Mouse (Mus musculus): ENCODE results near the gene Usp48. TPM values are rescaled to one million over a fixed set of nuclear protein-coding genes. Genes with fewer than 3 reads are reported as not detected.

Usp48 gene
- polyA plus RNA-seq (2015; fragmentation: Nextera tagmentation; extraction: Ambion mirVana): 58.3 and 67.2 TPM in 2 replicates

DNA sequence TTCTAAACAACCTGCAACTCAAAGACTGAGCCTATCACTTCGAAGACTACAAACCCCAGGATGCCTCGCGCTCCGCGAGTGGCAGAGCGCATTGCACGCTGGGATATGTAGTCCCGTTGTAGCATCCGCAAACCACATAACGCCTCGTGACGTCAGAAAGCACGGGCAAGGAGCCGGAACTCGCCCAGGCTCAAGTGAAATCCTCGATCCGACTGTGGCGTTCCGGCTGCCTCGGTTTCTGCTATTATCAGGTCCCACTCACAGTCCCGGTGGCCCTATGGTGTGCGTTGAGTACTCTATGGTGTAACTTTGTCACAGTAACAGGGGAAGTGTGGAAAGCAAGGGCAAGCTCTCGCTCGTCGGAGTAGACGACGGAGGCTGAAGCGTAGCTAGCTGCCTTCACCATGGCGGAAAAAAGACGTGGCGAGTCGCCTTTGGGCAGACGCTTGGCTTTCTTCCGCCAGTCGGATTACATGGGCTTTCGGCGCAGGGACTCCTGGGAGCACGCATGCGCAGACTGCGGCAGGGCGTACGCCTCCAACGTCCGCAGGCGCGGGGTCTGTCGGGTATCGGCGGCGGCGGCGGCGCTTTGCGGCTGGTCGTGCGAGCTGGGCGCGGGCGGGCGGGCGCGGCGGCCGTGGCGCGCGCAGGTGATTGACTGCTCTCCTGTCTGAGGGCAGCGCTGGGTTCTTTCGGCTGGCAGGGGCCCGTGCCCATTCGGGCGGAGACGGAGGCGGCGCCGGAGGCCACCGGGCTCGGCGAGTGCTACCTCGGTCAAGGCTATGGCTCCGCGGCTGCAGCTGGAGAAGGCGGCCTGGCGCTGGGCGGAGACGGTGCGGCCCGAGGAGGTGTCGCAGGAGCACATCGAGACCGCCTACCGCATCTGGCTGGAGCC is at the start of gene Usp48:
Gene Usp48 (plus strand): TSS at position 155 of the 895 bp plus-strand sequence.
- H3K4me1 ChIP-seq: peaks cover 33% of the 10 kb centered on the region
- H3K36me3 ChIP-seq: no peaks in the 10 kb centered on the region
- no peaks in the 10 kb centered on the region for H3K9me3 ChIP-seq
- peak within 1 kb of the TSS; percentile 100 for H3K27ac ChIP-seq
- peak within 1 kb of the TSS; percentile 69 for H3K4me2 ChIP-seq
- peak within 1 kb of the TSS; percentile 96 for H3K4me3 ChIP-seq
- peak; percentile 96 for ATAC-seq (ENCODE audit: insufficient number of reproducible peaks, low FRiP score, low TSS enrichment, low read depth)
- H3K27me3 ChIP-seq: no peaks in the 10 kb centered on the region
- peak within 1 kb of the TSS; percentile 89 for H3K9ac ChIP-seq
- under 1% methylated on average over 91 of the region's 92 CpGs for WGBS

DNA sequence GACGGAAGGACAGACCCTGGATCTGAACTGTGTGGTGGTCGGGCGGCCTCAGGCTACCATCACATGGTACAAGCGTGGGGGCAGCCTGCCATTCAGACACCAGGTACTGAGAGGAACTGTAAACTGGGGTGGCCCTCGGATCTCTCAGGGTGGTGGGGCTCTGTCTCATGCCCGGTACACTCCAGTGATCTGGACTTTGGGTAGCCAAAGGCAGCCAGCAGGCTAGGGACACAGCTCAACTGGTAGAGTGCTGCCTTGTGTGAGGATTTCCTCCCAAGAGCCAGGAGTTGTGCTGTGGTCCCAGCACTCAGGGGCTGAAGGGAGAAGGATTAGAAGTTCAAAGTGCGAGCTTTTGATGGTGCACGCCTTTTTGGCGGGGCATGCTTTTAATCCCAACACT is 48.0 kb upstream of the Usp48 start:
- no peak for ATAC-seq (ENCODE audit: insufficient number of reproducible peaks, low FRiP score, low TSS enrichment, low read depth)
- no peaks in the 10 kb centered on the region for H3K9me3 ChIP-seq
- H3K4me1 ChIP-seq: no peaks in the 10 kb centered on the region
- no peak overlapping the region for H3K9ac ChIP-seq
- 95% methylated on average over 9 of the region's 9 CpGs for WGBS
- no peak overlapping the region for H3K27ac ChIP-seq
- H3K27me3 ChIP-seq: no peaks in the 10 kb centered on the region
- H3K4me2 ChIP-seq: no peak overlapping the region
- no peak overlapping the region for H3K4me3 ChIP-seq
- peaks cover 99% of the 10 kb centered on the region for H3K36me3 ChIP-seq

DNA sequence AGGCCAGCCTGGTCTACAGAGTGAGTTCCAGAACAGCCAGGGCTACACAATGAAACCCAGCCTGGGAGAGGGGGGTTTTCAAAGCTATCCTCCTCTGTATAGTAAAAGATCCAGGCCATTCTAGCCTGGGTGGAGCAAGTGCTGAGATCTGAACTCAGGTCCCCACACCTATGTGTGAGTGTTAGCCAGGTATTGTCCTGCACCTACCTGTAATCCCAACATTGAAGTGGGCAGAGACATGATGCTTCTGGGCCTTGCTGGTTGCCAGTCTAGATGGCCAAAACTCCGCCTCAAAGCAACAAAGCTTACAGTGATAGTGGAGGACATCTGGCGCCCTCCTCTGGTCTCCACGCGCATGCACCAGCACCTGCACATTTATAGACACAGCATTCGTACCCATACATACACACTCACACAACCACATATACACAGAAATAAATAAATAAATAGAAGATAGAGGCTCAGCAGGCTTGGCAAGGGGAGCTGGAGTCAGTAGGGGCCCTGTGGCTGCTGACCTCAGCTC is 47.5 kb upstream of the Usp48 start:
- H3K27ac ChIP-seq: no peak overlapping the region
- no peaks in the 10 kb centered on the region for H3K4me1 ChIP-seq
- no peak overlapping the region for H3K4me2 ChIP-seq
- no peak overlapping the region for H3K9ac ChIP-seq
- no peak overlapping the region for H3K4me3 ChIP-seq
- H3K27me3 ChIP-seq: no peaks in the 10 kb centered on the region
- ATAC-seq (ENCODE audit: insufficient number of reproducible peaks, low FRiP score, low TSS enrichment, low read depth): no peak
- 83% methylated on average over 5 of the region's 5 CpGs for WGBS
- H3K36me3 ChIP-seq: peaks cover 99% of the 10 kb centered on the region
- H3K9me3 ChIP-seq: no peaks in the 10 kb centered on the region

DNA sequence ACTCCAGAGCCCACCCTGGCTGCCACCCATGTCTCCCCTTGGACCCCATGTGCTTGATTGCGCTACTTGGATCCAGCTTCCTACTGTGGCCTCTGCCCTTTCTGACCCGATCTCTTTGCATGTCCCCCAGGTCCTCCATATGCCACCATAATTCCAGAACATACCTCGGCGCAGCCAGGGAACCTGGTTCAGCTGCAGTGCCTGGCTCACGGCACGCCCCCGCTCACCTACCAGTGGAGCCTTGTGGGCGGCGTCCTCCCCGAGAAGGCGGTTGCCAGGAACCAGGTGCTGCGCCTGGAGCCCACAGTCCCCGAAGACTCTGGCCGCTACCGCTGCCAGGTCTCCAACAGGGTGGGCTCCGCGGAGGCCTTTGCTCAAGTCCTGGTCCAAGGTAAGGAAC is 40.1 kb upstream of the Usp48 start:
- Histone ChIP-seq H3K36me3 (peaks cover 95% of the 10 kb centered on the region), H3K9ac (no peak overlapping the region)

DNA sequence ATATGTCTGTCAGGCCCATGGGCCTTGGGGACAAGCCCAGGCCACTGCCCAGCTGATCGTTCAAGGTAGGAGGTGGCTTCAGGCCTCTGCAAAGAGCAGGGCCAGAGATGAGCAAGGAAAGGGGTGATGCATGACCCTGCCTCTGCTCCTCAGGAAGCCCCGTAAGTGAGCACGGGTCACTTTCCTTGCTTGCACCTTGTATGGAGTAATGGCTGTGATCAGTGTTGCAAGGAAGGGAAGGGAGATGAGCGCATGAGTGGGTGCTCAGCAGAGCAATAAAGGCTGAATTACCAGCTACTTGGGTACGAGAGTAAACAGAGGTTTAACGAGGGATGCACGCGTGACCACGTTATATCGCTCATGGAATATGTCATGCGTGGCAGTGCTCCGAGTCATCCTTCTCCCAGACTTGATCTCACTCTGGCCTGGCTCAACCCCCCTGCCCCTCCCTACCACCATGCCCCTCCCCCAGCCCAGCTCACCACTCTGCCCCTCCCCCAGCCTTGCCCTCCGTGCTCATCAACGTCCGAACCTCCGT is 36.8 kb upstream of the Usp48 start:
- Histone ChIP-seq H3K36me3 (peaks cover 90% of the 10 kb centered on the region), H3K9me3 (no peaks in the 10 kb centered on the region)
- no peak for ATAC-seq (ENCODE audit: insufficient number of reproducible peaks, low FRiP score, low TSS enrichment, low read depth)

More for the DNA sequence above, 40.1 kb upstream of the Usp48 start:
- Histone ChIP-seq H3K4me2 (no peak overlapping the region), H3K4me1 (no peaks in the 10 kb centered on the region), H3K27ac (no peak overlapping the region), H3K4me3 (no peak overlapping the region), H3K27me3 (no peaks in the 10 kb centered on the region), H3K9me3 (no peaks in the 10 kb centered on the region)
- no peak for ATAC-seq (ENCODE audit: insufficient number of reproducible peaks, low FRiP score, low TSS enrichment, low read depth)
- 94% methylated on average over 17 of the region's 17 CpGs for WGBS

DNA sequence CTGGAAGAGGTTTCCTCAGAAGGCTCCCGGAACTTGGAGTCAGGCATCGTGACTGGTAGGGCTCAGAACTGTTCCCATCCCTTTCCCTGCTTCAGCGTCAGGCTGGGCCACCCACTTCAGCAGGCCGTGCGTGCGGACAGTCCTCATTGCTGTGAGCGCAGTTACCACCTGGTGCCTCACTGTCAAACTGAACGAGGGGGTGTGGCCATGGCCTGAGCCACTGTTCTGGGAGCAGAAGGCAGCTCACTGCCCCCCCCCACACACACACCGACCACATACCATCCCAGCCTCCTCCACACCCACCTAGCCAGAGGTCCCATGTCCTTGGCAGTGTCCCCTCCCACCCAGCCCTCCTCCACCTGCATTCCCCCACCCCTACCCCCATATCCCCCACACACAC is 23.7 kb upstream of the Usp48 start:
- H3K9me3 ChIP-seq: no peaks in the 10 kb centered on the region
- peaks cover 73% of the 10 kb centered on the region for H3K36me3 ChIP-seq
- H3K27ac ChIP-seq: no peak overlapping the region
- H3K4me2 ChIP-seq: no peak overlapping the region
- no peaks in the 10 kb centered on the region for H3K27me3 ChIP-seq
- H3K9ac ChIP-seq: no peak overlapping the region
- no peak for ATAC-seq (ENCODE audit: insufficient number of reproducible peaks, low FRiP score, low TSS enrichment, low read depth)
- H3K4me3 ChIP-seq: no peak overlapping the region
- H3K4me1 ChIP-seq: no peaks in the 10 kb centered on the region
- WGBS: 79% methylated on average over 9 of the region's 9 CpGs

More for the DNA sequence above, 36.8 kb upstream of the Usp48 start:
- Histone ChIP-seq H3K4me1 (no peaks in the 10 kb centered on the region), H3K4me3 (no peak overlapping the region), H3K27ac (no peak overlapping the region), H3K4me2 (no peak overlapping the region), H3K27me3 (no peaks in the 10 kb centered on the region), H3K9ac (no peak overlapping the region)
- WGBS: 89% methylated on average over 16 of the region's 16 CpGs

DNA sequence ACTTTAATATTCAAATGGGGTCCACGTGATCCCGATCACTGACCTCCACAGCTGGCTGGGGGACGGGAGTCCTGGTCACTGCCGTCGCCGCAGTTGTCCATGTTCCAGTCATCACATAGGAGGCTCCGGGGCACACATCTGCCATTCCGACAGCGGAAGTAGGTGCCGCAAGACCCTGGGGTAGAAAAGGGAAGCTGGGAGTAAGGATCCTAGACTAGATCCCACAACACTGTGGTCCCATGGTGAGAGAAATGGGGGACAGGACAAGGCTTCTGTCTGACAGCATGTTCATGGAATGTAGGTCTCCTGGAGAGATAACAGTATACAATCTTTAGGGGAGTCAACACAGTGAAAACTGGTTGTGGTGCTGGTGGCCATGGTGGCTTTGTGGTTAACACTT is 19.1 kb upstream of the Usp48 start, which contains the start of gene Ldlrad2:
Gene Ldlrad2 (minus strand): TSS at position 101 of the 400 bp plus-strand sequence.
- Histone ChIP-seq H3K27me3 (peaks cover 12% of the 10 kb centered on the region), H3K36me3 (peaks cover 29% of the 10 kb centered on the region), H3K9ac (no peak within 1 kb of the TSS), H3K4me3 (no peak within 1 kb of the TSS), H3K9me3 (no peaks in the 10 kb centered on the region), H3K4me2 (no peak within 1 kb of the TSS), H3K27ac (no peak within 1 kb of the TSS), H3K4me1 (peaks cover 6% of the 10 kb centered on the region; the same call in 1 of the 2 replicates)
- 85% methylated on average over 10 of the region's 10 CpGs for WGBS
- ATAC-seq (ENCODE audit: insufficient number of reproducible peaks, low FRiP score, low TSS enrichment, low read depth): no peak

DNA sequence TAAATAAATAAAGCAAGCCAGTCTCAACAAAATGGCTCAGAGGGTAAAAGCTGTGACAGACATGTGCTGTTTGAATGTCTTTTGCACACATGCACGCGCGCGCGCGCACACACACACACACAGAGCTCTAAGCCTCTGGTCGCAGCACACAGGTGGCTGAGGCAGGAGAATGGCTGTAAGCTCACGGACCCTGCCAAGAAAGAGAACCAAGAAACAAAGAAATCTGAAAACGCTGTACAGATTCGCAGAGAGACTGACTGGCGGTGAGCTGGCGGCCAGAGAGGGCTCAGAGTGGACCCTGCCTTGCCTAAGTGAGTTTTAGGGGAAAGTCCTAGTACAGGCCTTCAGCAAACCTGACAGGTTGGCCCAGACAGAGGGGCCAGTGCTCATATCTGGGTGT is 16.1 kb upstream of the Usp48 start:
- Histone ChIP-seq H3K36me3 (peaks cover 5% of the 10 kb centered on the region), H3K4me2 (no peak overlapping the region), H3K27me3 (peaks cover 21% of the 10 kb centered on the region), H3K4me1 (peaks cover 8% of the 10 kb centered on the region), H3K4me3 (no peak overlapping the region), H3K27ac (no peak overlapping the region), H3K9ac (no peak overlapping the region), H3K9me3 (no peaks in the 10 kb centered on the region)
- ATAC-seq (ENCODE audit: insufficient number of reproducible peaks, low FRiP score, low TSS enrichment, low read depth): no peak
- 95% methylated on average over 12 of the region's 12 CpGs for WGBS

DNA sequence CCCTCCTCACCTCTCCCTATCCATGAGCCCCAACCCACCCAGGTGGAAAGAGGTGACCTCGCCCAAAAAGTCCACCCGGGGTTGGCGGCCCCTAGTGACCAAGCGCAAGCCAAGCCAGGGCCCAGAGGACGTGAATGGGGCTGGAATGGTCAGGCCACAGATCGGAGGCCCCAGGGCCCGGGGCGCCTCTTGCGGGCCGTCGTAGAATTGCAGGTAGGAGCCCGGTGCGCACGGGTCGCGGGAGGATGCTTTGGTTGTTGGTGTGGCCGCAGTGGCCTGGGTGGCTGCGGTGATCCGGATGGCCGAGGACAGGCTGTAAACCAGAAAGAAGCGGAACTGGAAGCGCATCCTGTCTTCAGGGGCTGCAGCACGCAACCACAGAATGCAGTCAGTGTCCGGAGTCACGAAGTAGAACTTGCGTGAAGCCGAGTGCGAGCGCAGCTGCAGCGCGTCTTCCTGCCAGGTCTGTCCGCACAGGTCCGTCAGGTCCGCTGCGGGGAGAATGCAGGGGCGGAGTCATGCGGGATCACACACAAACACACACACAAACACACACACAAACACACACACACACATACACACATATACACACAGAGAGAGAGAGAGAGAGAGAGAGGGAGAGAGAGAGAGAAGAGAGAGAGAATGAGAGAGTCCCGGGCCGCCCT is 15.2 kb upstream of the Usp48 start:
- 5% methylated on average over 39 of the region's 39 CpGs for WGBS
- peaks cover 8% of the 10 kb centered on the region for H3K4me1 ChIP-seq
- H3K4me2 ChIP-seq: peak overlapping the region; percentile 50
- H3K9me3 ChIP-seq: no peaks in the 10 kb centered on the region
- H3K4me3 ChIP-seq: peak overlapping the region; percentile 27
- H3K9ac ChIP-seq: no peak overlapping the region
- H3K27ac ChIP-seq: no peak overlapping the region
- ATAC-seq (ENCODE audit: insufficient number of reproducible peaks, low FRiP score, low TSS enrichment, low read depth): no peak
- H3K27me3 ChIP-seq: peaks cover 21% of the 10 kb centered on the region
- peaks cover 2% of the 10 kb centered on the region; the same call in 1 of the 2 replicates for H3K36me3 ChIP-seq

DNA sequence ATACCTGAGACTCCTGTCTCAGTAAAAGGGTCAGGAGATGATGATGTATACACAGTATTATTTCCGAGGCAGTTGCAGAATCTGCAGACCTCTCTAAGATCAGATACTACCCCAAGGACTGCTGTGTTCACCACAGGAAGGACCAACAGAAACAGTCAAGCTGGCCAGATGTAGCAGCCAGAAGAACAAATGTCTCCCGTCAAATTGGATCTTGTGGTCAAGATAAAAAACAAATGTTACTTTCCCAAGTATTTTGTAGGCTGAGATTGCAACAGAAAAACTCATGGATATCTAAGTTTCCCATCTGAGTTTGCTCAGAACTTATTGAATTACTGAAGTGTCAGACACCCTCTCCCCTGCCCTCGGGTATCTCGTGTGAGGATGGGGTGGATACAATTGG is 13.8 kb upstream of the Usp48 start:
- Histone ChIP-seq H3K27me3 (peaks cover 21% of the 10 kb centered on the region), H3K27ac (no peak overlapping the region), H3K4me1 (peaks cover 8% of the 10 kb centered on the region), H3K36me3 (no peaks in the 10 kb centered on the region), H3K4me3 (no peak overlapping the region), H3K4me2 (no peak overlapping the region), H3K9me3 (no peaks in the 10 kb centered on the region), H3K9ac (no peak overlapping the region)
- WGBS: 52% methylated on average over 4 of the region's 4 CpGs
- no peak for ATAC-seq (ENCODE audit: insufficient number of reproducible peaks, low FRiP score, low TSS enrichment, low read depth)

DNA sequence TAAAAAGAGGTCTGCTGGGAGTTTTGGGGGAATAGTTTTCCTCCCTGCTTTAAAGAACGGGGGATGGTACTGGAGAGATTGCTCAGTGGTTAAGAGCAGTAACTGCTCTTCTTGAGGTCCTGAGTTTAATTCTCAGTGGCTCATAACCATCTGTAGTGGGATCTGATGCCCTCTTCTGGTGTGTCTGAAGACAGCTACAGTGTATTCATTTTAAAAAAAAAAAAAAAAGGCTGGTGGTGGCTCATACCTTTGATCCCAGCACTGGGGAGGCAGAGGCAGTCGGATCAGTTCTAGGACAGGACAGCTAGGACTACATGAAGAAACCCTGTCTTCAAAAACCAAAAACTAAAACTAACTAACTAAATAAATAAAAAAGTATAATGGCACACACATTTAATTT is 13.3 kb upstream of the Usp48 start:
- Histone ChIP-seq H3K4me1 (peaks cover 8% of the 10 kb centered on the region), H3K9me3 (no peaks in the 10 kb centered on the region), H3K9ac (no peak overlapping the region), H3K27ac (no peak overlapping the region), H3K4me3 (no peak overlapping the region), H3K27me3 (peaks cover 21% of the 10 kb centered on the region), H3K4me2 (no peak overlapping the region), H3K36me3 (no peaks in the 10 kb centered on the region)
- ATAC-seq (ENCODE audit: insufficient number of reproducible peaks, low FRiP score, low TSS enrichment, low read depth): no peak
- WGBS: 58% methylated on average over 2 of the region's 2 CpGs

DNA sequence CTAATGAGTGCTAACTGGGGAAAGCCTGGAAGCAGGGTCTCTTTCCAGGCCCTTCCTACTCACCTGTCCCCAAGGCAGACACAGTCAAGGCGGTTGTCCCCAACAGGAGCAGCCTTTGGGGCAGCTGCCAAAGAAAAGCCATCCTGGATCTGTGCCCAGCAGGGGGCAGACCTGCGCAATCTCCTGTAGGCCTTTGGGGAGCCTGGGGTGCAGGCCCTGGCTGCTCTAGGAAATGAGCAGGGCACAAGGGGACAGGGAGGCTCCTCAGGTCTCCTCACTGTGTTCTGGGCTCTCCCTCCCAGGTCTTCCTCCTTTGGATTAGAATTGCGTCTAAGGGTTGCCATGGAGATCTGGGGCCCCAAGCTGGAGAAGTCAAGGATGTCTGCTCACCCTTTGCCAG is 11.7 kb upstream of the Usp48 start:
- H3K4me2 ChIP-seq: no peak overlapping the region
- peaks cover 21% of the 10 kb centered on the region for H3K27me3 ChIP-seq
- no peak overlapping the region for H3K9ac ChIP-seq
- WGBS: 48% methylated on average over 3 of the region's 3 CpGs
- H3K4me1 ChIP-seq: peaks cover 8% of the 10 kb centered on the region
- H3K27ac ChIP-seq: no peak overlapping the region
- H3K4me3 ChIP-seq: no peak overlapping the region
- no peaks in the 10 kb centered on the region for H3K36me3 ChIP-seq
- ATAC-seq (ENCODE audit: insufficient number of reproducible peaks, low FRiP score, low TSS enrichment, low read depth): no peak
- no peaks in the 10 kb centered on the region for H3K9me3 ChIP-seq

Data from limb, embryonic 15.5 days (tissue).